Mouse (Mus musculus) layer of hippocampus, adult 9-11 months (tissue): ENCODE data around the gene Ceacam12.
"Not testable (repeated sequence)": the region's sequence is repeated elsewhere in the genome, so short reads cannot be mapped to it uniquely, and the experiment has no call there.

Source experiments
- DNase-seq: peaks from one replicate; pipeline ENCODE4 v3.0.0; 2022

The Ceacam12 gene

DNA sequence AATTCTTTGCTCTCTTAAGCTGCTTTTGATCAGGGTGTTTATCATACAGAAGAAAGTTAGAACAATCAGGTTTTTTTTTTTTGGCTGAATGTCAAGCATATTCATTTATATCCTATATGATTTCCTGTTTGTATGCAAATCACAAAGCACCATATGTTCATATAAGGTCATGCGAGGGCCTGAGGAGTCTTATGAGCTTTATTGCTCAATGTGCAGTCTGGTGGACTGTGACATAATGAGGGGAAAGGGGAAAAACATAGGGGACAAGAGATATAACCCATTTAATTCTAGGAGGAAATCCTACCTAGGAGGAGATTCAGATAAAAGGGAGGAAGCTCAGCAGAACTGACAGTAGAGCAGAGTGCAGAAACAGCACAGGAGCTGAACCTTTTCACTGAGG, at the start of gene Ceacam12:
Gene Ceacam12, plus strand, starts transcription at position 301 of the 400 bp plus-strand sequence.
- DNase-seq = no peak

DNA sequence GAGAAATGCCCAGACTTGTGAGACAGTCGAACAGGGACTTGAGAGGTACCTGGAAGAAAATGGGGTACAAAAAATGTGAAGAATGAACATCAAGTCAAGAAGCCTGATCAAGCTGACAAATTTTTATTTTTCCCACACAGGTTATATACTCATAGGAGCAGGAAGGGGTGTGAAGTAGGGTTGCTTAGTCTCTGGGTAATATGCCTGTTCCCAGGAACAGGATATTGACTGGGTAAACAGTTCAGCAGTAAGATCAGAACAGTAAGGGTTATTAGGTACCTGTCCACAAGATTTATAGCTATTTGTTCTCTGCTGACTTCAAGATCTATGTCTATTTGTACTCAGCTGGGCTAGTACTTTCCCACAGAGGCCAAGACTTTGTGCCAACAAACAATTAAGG, 8.1 kb downstream of the Ceacam12 start:
- DNase-seq = not testable (repeated sequence)

DNA sequence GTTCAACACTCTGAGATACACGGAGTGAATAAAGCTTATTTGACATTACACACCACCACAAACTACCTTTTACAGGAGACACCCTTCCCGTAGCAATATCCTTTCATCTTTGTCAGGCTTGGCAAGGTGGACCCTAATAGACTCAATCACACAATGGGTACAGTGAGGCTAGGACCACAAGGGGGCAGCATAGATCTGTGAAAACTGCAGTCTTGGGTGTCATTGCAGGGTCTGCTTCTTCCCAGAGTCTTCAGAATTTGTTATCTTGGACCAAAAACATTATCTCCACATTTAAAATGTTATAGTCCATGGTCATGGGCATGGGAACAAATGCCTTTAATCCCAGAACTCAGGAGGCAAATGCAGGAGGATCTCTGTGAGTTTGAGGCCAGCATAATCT, 35.1 kb downstream of the Ceacam12 start:
- no peak for DNase-seq
